Mouse (Mus musculus): ENCODE results near the gene Eef2k. TPM values are rescaled to one million over a fixed set of nuclear protein-coding genes. Genes with fewer than 3 reads are reported as not detected.
A peak's percentile ranks its signal among the peaks of the same experiment; 100 is the strongest.

Gene Eef2k
- polyA plus RNA-seq, 1 experiment from 2014 or later = 27.9 TPM

DNA sequence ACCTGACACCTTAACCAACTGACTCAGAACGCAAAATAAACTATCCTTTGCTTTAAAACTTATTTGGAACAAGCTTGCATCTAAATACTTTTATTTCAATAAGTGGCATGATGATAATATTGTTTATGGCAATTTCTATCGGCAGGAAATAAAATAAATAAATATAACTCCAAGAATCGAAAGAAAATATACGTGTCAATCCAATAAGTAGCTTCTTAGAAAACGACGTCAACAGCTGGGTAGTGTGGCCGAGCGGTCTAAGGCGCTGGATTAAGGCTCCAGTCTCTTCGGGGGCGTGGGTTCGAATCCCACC lies 74.6 kb downstream of the Eef2k start:
- no peaks in the 10 kb centered on the region for H3K36me3 ChIP-seq (ENCODE audit: insufficient read depth, low read length)
- peak overlapping the region; percentile 96 for H3K4me3 ChIP-seq (ENCODE audit: low read length)
- no peaks in the 10 kb centered on the region for H3K27me3 ChIP-seq (ENCODE audit: insufficient read depth, low read length)
- H3K4me2 ChIP-seq (replicated peaks; ENCODE audit: low read depth, low read length) = peak overlapping the region; percentile 41
- no peak overlapping the region for H3K27ac ChIP-seq (ENCODE audit: low read length)
- H3K9ac ChIP-seq (replicated peaks; ENCODE audit: low read length) = no peak overlapping the region
- H3K9me3 ChIP-seq (ENCODE audit: low read length) = no peaks in the 10 kb centered on the region
- 8% methylated on average over 12 of the region's 12 CpGs for WGBS
- ATAC-seq (ENCODE audit: low FRiP score, low TSS enrichment) = no peak; the same call in 1 of the 2 replicates
- H3K4me1 ChIP-seq (ENCODE audit: insufficient read depth, low read length) = peaks cover 13% of the 10 kb centered on the region

DNA sequence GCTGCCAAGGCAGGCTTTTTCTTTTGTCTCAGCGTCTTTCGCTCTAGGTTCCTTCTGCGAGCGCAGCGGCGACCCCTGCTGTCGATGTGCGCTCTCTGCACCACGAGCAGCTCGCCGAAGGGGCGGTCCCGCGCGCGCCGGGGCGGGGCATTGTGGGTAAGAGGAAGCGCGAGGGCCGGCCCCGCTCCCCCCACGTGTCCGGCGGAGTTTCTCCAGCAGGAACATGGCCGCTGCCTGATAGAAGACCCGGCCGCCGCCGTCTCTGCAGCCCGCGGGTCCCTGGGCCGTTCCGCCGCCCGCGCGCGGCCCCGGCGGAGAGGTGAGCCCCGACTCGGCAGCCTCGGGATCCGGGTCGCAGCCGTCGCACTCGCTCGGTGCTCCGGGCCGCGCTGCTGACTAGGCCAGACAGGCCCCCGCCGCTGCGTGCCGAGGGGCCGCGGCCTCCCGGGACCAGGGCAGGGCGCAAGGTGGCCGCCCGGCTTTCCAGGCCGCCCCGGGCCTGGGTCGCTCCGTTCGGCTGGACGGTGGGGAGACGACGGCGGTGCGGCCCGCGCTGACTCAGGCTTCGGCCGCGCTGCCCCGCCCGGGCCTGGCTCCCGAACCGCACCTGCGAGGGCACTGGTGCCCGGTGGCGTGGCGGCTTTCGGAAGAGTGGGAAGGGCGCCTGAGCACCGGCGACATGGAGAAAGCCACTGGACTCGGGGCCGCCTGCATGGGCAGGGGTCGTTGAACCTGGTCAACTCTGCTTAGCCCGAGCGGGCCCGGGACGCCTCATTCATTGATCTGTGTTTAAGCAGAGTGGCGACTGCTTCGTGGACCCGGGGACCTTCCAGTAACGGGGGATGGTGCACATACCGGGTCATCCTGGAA lies 75.2 kb downstream of the Eef2k start, which contains the start of gene Polr3e:
TSS of gene Polr3e (plus strand) at position 153 of the 870 bp plus-strand sequence.
- under 1% methylated on average over 84 of the region's 102 CpGs for whole genome bisulfite sequencing

DNA sequence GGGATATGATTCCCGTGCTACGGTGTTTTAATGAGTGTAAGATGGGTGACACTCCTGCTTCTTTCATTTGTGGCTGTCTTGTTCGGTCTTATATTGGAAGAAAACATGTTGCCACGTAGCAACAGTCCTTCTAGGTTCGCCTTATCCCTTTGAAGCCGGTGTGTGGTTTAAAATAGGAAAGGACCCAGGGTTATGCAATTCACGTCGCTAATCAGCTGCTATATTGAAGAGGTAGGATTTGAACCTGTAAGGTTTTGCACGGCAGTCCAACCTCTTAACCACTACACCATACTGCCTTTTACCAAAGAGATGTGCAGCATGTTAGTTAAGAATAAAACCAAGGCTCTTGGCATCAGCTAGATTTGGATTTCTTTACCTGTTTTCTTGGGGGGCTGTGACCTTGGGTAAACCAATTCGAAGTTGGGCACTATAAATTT lies 75.9 kb downstream of the Eef2k start:
- peak overlapping the region; percentile 96 for H3K4me3 ChIP-seq (ENCODE audit: low read length)
- H3K9me3 ChIP-seq (ENCODE audit: low read length) = no peaks in the 10 kb centered on the region
- peak overlapping the region; percentile 77 for H3K27ac ChIP-seq (ENCODE audit: low read length)
- peak; percentile 37; the same call in 1 of the 2 replicates for ATAC-seq (ENCODE audit: low FRiP score, low TSS enrichment)
- no peaks in the 10 kb centered on the region for H3K27me3 ChIP-seq (ENCODE audit: insufficient read depth, low read length)
- H3K4me2 ChIP-seq (replicated peaks; ENCODE audit: low read depth, low read length) = peak overlapping the region; percentile 75
- H3K36me3 ChIP-seq (ENCODE audit: insufficient read depth, low read length) = no peaks in the 10 kb centered on the region
- WGBS = 6% methylated on average over 10 of the region's 10 CpGs
- peaks cover 13% of the 10 kb centered on the region for H3K4me1 ChIP-seq (ENCODE audit: insufficient read depth, low read length)
- peak overlapping the region; percentile 75 for H3K9ac ChIP-seq (replicated peaks; ENCODE audit: low read length)

More for the DNA sequence above, 75.2 kb downstream of the Eef2k start, which contains the start of gene Polr3e:
- Histone ChIP-seq H3K4me1 (ENCODE audit: insufficient read depth, low read length) (peaks cover 13% of the 10 kb centered on the region), H3K27ac (ENCODE audit: low read length) (peak within 1 kb of the TSS; percentile 77), H3K36me3 (ENCODE audit: insufficient read depth, low read length) (no peaks in the 10 kb centered on the region), H3K4me3 (ENCODE audit: low read length) (peak within 1 kb of the TSS; percentile 96), H3K9me3 (ENCODE audit: low read length) (no peaks in the 10 kb centered on the region), H3K27me3 (ENCODE audit: insufficient read depth, low read length) (no peaks in the 10 kb centered on the region), H3K9ac (replicated peaks; ENCODE audit: low read length) (peak within 1 kb of the TSS; percentile 75), H3K4me2 (replicated peaks; ENCODE audit: low read depth, low read length) (peak within 1 kb of the TSS; percentile 75)
- ATAC-seq (ENCODE audit: low FRiP score, low TSS enrichment) = peak; percentile 95

DNA sequence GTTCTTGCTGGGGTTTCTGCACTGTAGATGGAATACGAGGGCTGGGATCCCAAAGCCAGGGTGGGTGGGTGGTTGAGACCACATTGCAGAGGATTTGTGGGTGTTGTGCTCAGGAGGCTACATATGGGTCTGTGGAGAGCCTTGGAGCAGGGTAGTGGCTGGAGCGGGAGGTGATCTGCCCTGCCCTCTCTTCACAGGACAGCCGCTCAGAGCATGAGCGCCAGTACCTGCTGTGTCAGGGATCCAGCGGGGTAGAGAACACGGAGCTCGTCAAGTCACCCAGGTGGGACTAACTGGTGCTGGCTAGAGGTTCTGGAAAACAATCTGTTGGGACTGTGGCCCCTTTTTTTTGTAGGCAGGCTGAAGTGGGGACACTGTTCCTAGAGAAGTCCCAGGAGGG lies 90.5 kb downstream of the Eef2k start:
- no peak overlapping the region for H3K4me2 ChIP-seq (replicated peaks; ENCODE audit: low read depth, low read length)
- WGBS = 87% methylated on average over 7 of the region's 7 CpGs
- H3K27me3 ChIP-seq (ENCODE audit: insufficient read depth, low read length) = no peaks in the 10 kb centered on the region
- H3K36me3 ChIP-seq (ENCODE audit: insufficient read depth, low read length) = peaks cover 79% of the 10 kb centered on the region
- no peaks in the 10 kb centered on the region for H3K4me1 ChIP-seq (ENCODE audit: insufficient read depth, low read length)
- H3K9me3 ChIP-seq (ENCODE audit: low read length) = no peaks in the 10 kb centered on the region
- no peak overlapping the region for H3K9ac ChIP-seq (replicated peaks; ENCODE audit: low read length)
- H3K27ac ChIP-seq (ENCODE audit: low read length) = no peak overlapping the region
- no peak for ATAC-seq (ENCODE audit: low FRiP score, low TSS enrichment)
- no peak overlapping the region for H3K4me3 ChIP-seq (ENCODE audit: low read length)

DNA sequence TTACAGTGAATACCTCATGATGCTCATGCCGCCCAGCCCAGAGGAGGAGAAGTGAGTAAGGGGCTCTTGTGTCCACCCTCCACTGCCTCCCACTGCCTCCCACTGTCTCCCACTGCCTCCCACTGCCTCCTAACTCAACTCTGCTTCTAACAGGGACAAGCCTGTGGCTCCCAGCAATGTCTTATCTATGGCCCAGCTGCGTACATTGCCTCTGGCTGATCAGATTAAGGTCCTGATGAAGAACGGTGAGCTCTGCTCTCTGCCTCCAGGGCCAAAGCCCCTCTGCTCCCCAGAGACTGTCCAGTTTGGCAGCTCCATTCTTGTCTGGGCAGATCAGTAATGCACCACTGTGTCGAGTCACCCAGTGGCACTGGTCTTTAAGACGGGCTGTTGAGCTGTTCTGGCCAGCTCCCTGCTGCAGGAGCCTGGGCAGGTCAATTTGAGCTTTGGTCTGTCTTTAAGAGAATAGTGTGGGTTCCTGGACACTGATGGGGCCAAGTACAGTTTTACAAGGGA lies 91.1 kb downstream of the Eef2k start:
- no peak for ATAC-seq (ENCODE audit: low FRiP score, low TSS enrichment)
- H3K4me3 ChIP-seq (ENCODE audit: low read length) = no peak overlapping the region
- H3K36me3 ChIP-seq (ENCODE audit: insufficient read depth, low read length) = peaks cover 79% of the 10 kb centered on the region
- WGBS = 87% methylated on average over 5 of the region's 5 CpGs
- H3K27ac ChIP-seq (ENCODE audit: low read length) = no peak overlapping the region
- no peak overlapping the region for H3K9ac ChIP-seq (replicated peaks; ENCODE audit: low read length)
- no peaks in the 10 kb centered on the region for H3K4me1 ChIP-seq (ENCODE audit: insufficient read depth, low read length)
- no peaks in the 10 kb centered on the region for H3K27me3 ChIP-seq (ENCODE audit: insufficient read depth, low read length)
- H3K9me3 ChIP-seq (ENCODE audit: low read length) = no peaks in the 10 kb centered on the region
- no peak overlapping the region for H3K4me2 ChIP-seq (replicated peaks; ENCODE audit: low read depth, low read length)

DNA sequence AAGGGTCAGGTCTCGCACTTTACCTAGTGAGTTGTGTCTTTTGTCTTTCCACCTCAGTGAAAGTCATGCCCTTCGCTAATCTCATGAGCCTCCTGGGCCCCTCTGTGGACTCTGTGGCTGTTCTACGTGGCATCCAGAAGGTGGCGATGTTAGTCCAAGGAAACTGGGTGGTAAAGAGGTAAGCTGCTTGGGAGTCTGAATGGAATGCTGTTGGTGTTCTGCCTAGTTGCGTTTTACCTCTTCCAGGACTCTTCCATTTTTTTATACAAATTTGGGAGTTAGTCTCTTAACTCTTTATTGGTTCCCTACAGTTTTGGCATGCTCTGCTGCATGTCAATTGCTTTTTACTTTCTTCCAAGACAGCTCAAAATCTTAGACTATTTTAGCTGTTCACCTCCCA lies 92.1 kb downstream of the Eef2k start:
- Histone ChIP-seq H3K4me2 (replicated peaks; ENCODE audit: low read depth, low read length) (no peak overlapping the region), H3K27ac (ENCODE audit: low read length) (no peak overlapping the region), H3K27me3 (ENCODE audit: insufficient read depth, low read length) (no peaks in the 10 kb centered on the region), H3K4me1 (ENCODE audit: insufficient read depth, low read length) (no peaks in the 10 kb centered on the region), H3K9me3 (ENCODE audit: low read length) (no peaks in the 10 kb centered on the region), H3K36me3 (ENCODE audit: insufficient read depth, low read length) (peaks cover 79% of the 10 kb centered on the region), H3K9ac (replicated peaks; ENCODE audit: low read length) (no peak overlapping the region), H3K4me3 (ENCODE audit: low read length) (no peak overlapping the region)
- 26% methylated on average over 5 of the region's 5 CpGs for WGBS
- peak; percentile 62; the same call in 1 of the 2 replicates for ATAC-seq (ENCODE audit: low FRiP score, low TSS enrichment)

DNA sequence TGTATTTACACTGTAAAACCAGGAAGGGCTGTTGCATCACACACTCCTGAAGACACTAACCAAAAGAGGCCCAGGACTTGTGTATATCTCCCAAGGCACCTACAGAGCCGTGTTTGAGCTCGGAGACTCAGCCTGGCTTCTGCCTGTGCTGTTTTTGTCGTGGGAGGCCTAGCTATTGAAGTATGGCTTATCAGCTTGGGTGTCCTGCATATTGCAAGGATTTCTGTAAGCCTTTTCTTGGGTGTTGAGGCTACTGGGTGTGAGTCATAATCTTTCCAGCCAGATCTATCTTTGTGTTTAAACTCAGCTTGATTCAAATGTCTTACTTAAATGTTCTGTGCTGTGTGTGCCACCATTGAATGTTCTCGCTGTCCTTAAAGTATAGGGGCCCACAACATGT lies 93.9 kb downstream of the Eef2k start:
- H3K9me3 ChIP-seq (ENCODE audit: low read length) = no peaks in the 10 kb centered on the region
- H3K9ac ChIP-seq (replicated peaks; ENCODE audit: low read length) = no peak overlapping the region
- no peak overlapping the region for H3K27ac ChIP-seq (ENCODE audit: low read length)
- 91% methylated on average over 4 of the region's 4 CpGs for WGBS
- no peak for ATAC-seq (ENCODE audit: low FRiP score, low TSS enrichment)
- H3K36me3 ChIP-seq (ENCODE audit: insufficient read depth, low read length) = peaks cover 80% of the 10 kb centered on the region
- H3K4me3 ChIP-seq (ENCODE audit: low read length) = no peak overlapping the region
- H3K4me1 ChIP-seq (ENCODE audit: insufficient read depth, low read length) = no peaks in the 10 kb centered on the region
- no peak overlapping the region for H3K4me2 ChIP-seq (replicated peaks; ENCODE audit: low read depth, low read length)
- H3K27me3 ChIP-seq (ENCODE audit: insufficient read depth, low read length) = no peaks in the 10 kb centered on the region

DNA sequence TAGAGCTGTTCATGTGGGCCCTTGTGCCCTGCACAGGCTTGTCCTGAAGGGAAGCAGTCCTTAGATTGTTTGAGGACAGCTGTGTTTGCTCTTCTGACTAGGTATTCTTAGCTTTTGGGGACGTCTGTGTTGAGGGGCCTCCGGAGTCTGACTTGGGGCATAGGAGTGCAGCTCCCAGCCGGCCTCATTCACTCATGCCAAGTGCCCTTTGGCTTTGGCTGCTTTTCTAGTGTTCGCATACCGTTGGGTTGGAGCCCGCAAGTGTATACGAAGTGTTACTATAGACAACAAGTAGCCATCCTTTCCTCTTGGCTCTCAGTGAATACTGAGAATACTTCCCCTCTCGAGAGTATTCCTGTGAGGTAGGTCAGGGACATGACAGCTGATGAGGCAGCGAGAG lies 95.6 kb downstream of the Eef2k start:
- no peaks in the 10 kb centered on the region for H3K9me3 ChIP-seq (ENCODE audit: low read length)
- no peak overlapping the region for H3K27ac ChIP-seq (ENCODE audit: low read length)
- H3K9ac ChIP-seq (replicated peaks; ENCODE audit: low read length) = no peak overlapping the region
- ATAC-seq (ENCODE audit: low FRiP score, low TSS enrichment) = no peak
- H3K4me2 ChIP-seq (replicated peaks; ENCODE audit: low read depth, low read length) = no peak overlapping the region
- WGBS = 84% methylated on average over 9 of the region's 9 CpGs
- no peak overlapping the region for H3K4me3 ChIP-seq (ENCODE audit: low read length)
- no peaks in the 10 kb centered on the region for H3K27me3 ChIP-seq (ENCODE audit: insufficient read depth, low read length)
- no peaks in the 10 kb centered on the region for H3K4me1 ChIP-seq (ENCODE audit: insufficient read depth, low read length)
- peaks cover 84% of the 10 kb centered on the region for H3K36me3 ChIP-seq (ENCODE audit: insufficient read depth, low read length)

DNA sequence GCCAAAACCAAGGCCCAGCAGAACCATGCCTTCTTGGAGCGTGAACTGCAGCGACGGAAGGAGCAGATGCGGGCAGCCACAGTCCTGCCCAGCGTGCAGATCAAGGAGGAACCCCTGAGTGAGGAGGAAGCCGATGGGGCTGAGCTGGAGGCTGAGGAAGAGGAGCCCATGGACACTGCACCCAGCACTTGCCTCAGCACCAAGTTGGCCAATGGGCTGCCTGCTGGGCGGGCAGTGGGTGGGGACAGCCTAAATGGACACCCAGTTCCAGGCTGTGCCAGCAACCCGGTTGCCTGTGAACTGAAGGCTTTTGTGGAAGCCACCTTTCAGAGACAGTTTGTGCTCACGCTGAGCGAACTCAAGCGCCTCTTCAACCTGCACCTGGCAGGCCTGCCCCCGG lies 97.7 kb downstream of the Eef2k start:
- H3K4me3 ChIP-seq (ENCODE audit: low read length) = no peak overlapping the region
- ATAC-seq (ENCODE audit: low FRiP score, low TSS enrichment) = no peak
- WGBS = 90% methylated on average over 12 of the region's 12 CpGs

DNA sequence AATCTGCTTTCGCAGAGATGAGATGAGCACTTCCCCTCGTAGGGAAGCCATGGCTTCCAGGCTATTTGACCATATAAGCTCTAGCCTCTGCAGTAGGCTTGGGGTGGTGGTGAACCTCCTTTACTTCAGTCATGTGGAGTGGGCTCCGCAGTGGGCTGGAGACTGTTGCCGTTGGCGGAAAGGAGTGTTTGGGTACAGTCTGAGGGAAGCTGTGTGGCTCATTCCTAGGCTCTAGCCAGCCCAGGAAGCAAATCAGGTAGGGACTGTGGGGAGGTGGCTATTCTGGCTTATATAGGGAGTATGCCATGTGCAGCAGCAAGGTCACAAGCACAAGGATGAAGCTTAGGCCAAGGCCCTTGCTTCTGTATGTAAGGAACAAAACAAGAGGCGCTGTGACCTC lies 98.6 kb downstream of the Eef2k start:
- H3K27ac ChIP-seq (ENCODE audit: low read length) = no peak overlapping the region
- no peaks in the 10 kb centered on the region for H3K4me1 ChIP-seq (ENCODE audit: insufficient read depth, low read length)
- no peak for ATAC-seq (ENCODE audit: low FRiP score, low TSS enrichment)
- WGBS = 93% methylated on average over 6 of the region's 6 CpGs
- H3K36me3 ChIP-seq (ENCODE audit: insufficient read depth, low read length) = peaks cover 75% of the 10 kb centered on the region
- no peaks in the 10 kb centered on the region for H3K9me3 ChIP-seq (ENCODE audit: low read length)
- no peak overlapping the region for H3K4me2 ChIP-seq (replicated peaks; ENCODE audit: low read depth, low read length)
- H3K4me3 ChIP-seq (ENCODE audit: low read length) = no peak overlapping the region
- H3K9ac ChIP-seq (replicated peaks; ENCODE audit: low read length) = no peak overlapping the region
- H3K27me3 ChIP-seq (ENCODE audit: insufficient read depth, low read length) = no peaks in the 10 kb centered on the region

More for the DNA sequence above, 97.7 kb downstream of the Eef2k start:
- H3K36me3 ChIP-seq (ENCODE audit: insufficient read depth, low read length) = peaks cover 79% of the 10 kb centered on the region
- no peak overlapping the region for H3K4me2 ChIP-seq (replicated peaks; ENCODE audit: low read depth, low read length)
- no peaks in the 10 kb centered on the region for H3K4me1 ChIP-seq (ENCODE audit: insufficient read depth, low read length)
- no peak overlapping the region for H3K9ac ChIP-seq (replicated peaks; ENCODE audit: low read length)
- H3K27me3 ChIP-seq (ENCODE audit: insufficient read depth, low read length) = no peaks in the 10 kb centered on the region
- no peak overlapping the region for H3K27ac ChIP-seq (ENCODE audit: low read length)
- H3K9me3 ChIP-seq (ENCODE audit: low read length) = no peaks in the 10 kb centered on the region
